Mouse (Mus musculus) lung, postnatal 0 days (tissue): Measurements from ENCODE around the gene Sorcs2.

Experiments
- CTCF ChIP-seq: IDR thresholded peaks from 2 replicates; pipeline ENCODE4 v1.5.1; 2016; ENCODE audit warnings: antibody characterized with exemption, mild to moderate bottlenecking
- EP300 ChIP-seq: IDR thresholded peaks from 2 replicates; pipeline ENCODE4 v1.6.1; 2016; ENCODE audit warnings: antibody characterized with exemption, mild to moderate bottlenecking, control low read depth

GRCm38 (mm10) chr5:35969857-35970256 is 428.1 kb downstream of the Sorcs2 start:
- TF ChIP-seq EP300 (no peak), CTCF (no peak)
